Mouse (Mus musculus) midbrain, embryonic 10.5 days (tissue): ENCODE measurements around the gene Lipa. TPM values are rescaled to one million over a fixed set of nuclear protein-coding genes. Genes with fewer than 3 reads are reported as not detected.
A peak's percentile ranks its signal among the peaks of the same experiment; 100 is the strongest.

Experiments
- DNase-seq: peaks from one replicate; pipeline ENCODE4 v3.0.0-alpha.2; 2017; ENCODE audit warnings: low spot score
- H3K27ac ChIP-seq: fragments of 300-500 bp; sonication (generic); replicated peaks from 2 replicates; pipeline ENCODE4 v1.5.1; 2016; ENCODE audit warnings: mild to moderate bottlenecking
- H3K27me3 ChIP-seq: fragments of 300-500 bp; sonication (generic); 2 replicates; pipeline ENCODE4 v1.6.1; 2016; ENCODE audit warnings: low read depth, mild to moderate bottlenecking; ENCODE audit not compliant: poor library complexity, severe bottlenecking
- H3K36me3 ChIP-seq: fragments of 300-500 bp; sonication (generic); 2 replicates; pipeline ENCODE4 v1.6.1; 2016; ENCODE audit warnings: mild to moderate bottlenecking, moderate library complexity
- H3K4me1 ChIP-seq: fragments of 300-500 bp; sonication (generic); 2 replicates; pipeline ENCODE4 v1.6.1; 2016
- H3K4me3 ChIP-seq: fragments of 300-500 bp; sonication (generic); 2 replicates; pipeline ENCODE4 v1.5.1; 2016; ENCODE audit warnings: mild to moderate bottlenecking, moderate library complexity
- H3K9me3 ChIP-seq: fragments of 300-500 bp; sonication (generic); replicated peaks from 2 replicates; pipeline ENCODE4 v1.6.1; 2016; ENCODE audit warnings: mild to moderate bottlenecking
- WGBS: fragments of 180-500 bp; shearing (Covaris S2); methylation state at CpG from one replicate; pipeline ENCODE4 v1.1.7; 2016; 5-methylcytosine and 5-hydroxymethylcytosine counted together
- polyA plus RNA-seq: library from polyadenylated mRNA; unstranded; fragments of >200 nt; fragmentation: Nextera tagmentation; extraction: Ambion mirVana; gene quantifications from 2 replicates; pipeline ENCODE4 v1.2.1, GENCODE M21; 2016

Lipa gene
- polyA plus RNA-seq, 1 experiment from 2014 or later = 18.2 TPM

DNA sequence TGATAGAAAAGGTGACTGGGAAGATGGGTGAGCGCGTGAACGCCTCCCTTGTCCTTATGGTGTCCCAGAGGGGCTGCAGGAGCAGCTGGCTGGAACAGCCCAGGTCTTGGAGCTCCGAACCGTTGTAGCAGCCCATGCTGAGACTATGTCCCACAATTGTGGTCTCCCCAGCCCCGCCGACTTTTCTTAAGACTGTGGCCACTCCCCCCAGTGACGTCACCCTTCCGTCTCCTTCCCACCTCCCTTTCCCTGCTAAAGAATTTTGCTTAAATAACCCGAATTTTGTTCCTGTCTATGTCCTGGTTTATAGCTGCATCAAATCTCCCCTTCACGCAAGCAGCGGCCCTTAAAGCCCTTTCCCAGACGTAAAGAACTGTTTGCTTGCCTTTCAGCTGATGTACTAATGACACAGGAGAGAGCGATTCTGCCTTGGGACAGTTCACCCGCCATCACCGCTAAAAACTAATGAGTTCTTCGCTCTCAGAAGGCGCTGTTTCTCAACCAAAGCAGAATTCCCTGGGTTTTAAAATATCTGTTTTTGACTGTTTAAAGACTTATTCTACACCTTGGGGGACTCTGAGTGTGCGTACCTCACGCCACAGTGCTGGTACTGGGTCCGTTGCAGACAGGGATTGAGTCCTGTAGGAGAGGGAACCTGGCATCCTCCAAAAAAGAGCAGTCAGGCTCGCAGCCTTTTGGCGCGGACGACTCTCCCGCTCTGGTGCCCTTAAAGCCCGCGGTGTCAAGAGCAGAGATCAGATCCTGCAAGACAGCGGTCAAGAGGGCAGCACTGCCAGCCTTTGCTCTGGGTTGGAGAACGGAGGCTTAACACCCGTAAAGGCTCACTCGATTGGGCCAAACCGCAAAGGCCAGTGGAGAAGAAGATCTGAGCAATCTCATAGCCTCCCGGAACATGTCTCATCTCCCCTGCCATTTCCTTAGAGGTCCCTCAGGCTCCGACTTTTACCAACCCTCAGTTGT is 52.0 kb downstream of the Lipa start, which contains the start of gene Ch25h:
Gene Ch25h, minus strand, starts transcription at position 174 of the 981 bp plus-strand sequence.
- 2% methylated on average over 35 of the region's 35 CpGs for WGBS
- Histone ChIP-seq H3K27me3 (peaks cover 69% of the 10 kb centered on the region), H3K27ac (peak within 1 kb of the TSS; percentile 63), H3K4me1 (peaks cover 17% of the 10 kb centered on the region), H3K9me3 (no peaks in the 10 kb centered on the region), H3K4me3 (peak within 1 kb of the TSS; percentile 65), H3K36me3 (no peaks in the 10 kb centered on the region)
- DNase-seq = peak; percentile 56

- 7% methylated on average over 49 of the region's 49 CpGs for WGBS
- DNase-seq = peak; percentile 26
- Histone ChIP-seq H3K9me3 (no peaks in the 10 kb centered on the region), H3K4me1 (peaks cover 17% of the 10 kb centered on the region), H3K27me3 (peaks cover 69% of the 10 kb centered on the region), H3K4me3 (peak overlapping the region; percentile 65), H3K36me3 (no peaks in the 10 kb centered on the region), H3K27ac (no peak overlapping the region)
Observed at GRCm38 (mm10) chr19:34474228-34474990, 52.9 kb downstream of the Lipa start.

DNA sequence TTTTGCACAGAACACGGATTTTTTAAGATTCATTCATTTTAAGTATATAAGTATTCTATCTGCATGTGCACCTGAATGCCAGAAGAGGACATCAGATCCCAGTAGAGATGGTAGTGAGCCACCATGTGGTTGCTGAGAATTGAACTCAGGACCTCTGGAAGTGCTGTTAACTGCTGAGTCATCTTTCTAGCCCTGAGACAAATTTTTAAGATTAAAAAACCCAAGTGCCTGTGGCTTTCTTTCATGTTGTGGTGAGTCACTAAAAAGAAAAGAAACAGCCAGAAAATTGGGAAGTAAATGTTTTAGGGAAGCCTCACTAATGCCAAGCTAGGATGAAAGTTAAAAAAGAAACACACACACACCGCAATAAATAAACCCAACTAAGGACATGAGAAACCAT is 55.6 kb downstream of the Lipa start:
- no peak for DNase-seq
- Histone ChIP-seq H3K9me3 (no peaks in the 10 kb centered on the region), H3K4me3 (no peak overlapping the region), H3K36me3 (no peaks in the 10 kb centered on the region), H3K27ac (no peak overlapping the region), H3K27me3 (peaks cover 45% of the 10 kb centered on the region), H3K4me1 (peaks cover 28% of the 10 kb centered on the region)
- WGBS = 88% methylated on average over 2 of the region's 2 CpGs

DNA sequence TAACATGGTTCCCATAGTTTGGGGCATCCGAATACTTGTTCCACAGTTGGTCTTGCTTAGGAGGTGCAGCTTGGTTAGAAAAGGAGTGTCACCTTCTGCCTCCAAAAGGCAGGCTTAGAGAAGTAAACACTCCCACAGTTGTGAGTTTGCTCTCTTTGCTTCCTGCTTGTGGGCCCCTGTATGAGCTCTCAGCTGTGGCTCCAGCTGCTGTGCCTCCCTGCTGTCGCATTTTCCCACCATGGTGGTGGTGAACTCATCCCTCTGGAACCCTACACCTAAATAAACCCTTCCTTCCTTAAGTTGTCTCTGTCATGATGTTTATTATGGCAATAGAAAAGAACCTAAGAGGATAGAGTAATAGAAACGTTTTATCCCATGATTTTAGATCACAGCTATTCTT is 58.5 kb downstream of the Lipa start:
- H3K27ac ChIP-seq = no peak overlapping the region
- H3K4me1 ChIP-seq = peaks cover 11% of the 10 kb centered on the region; the same call in 1 of the 2 replicates
- no peak for DNase-seq
- 56% methylated on average over 3 of the region's 3 CpGs for WGBS
- H3K36me3 ChIP-seq = no peaks in the 10 kb centered on the region
- H3K9me3 ChIP-seq = no peaks in the 10 kb centered on the region
- H3K4me3 ChIP-seq = no peak overlapping the region
- peaks cover 20% of the 10 kb centered on the region for H3K27me3 ChIP-seq

DNA sequence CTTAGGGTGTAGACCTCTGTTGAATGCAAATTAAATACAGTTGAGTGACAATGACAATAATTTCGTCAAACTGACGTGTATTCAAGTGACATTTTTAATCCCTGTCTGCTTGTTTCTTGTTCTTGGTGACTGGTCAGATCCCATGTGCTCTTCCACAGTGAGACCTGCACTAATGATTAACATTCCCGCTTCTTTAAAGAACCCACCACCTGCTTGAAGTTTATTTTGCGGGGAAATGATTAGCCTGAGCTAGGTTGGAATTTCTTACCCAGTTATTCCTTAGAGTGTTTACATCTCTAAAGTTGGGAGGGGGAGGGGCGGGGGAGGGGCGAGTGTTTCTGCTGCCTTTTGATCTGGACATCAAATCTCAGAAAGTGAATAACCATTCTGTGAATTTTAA is 59.1 kb downstream of the Lipa start:
- peaks cover 14% of the 10 kb centered on the region for H3K27me3 ChIP-seq
- no peaks in the 10 kb centered on the region for H3K36me3 ChIP-seq
- H3K4me3 ChIP-seq = no peak overlapping the region
- peaks cover 11% of the 10 kb centered on the region; the same call in 1 of the 2 replicates for H3K4me1 ChIP-seq
- H3K27ac ChIP-seq = no peak overlapping the region
- 49% methylated on average over 6 of the region's 6 CpGs for WGBS
- DNase-seq = no peak
- no peaks in the 10 kb centered on the region for H3K9me3 ChIP-seq

DNA sequence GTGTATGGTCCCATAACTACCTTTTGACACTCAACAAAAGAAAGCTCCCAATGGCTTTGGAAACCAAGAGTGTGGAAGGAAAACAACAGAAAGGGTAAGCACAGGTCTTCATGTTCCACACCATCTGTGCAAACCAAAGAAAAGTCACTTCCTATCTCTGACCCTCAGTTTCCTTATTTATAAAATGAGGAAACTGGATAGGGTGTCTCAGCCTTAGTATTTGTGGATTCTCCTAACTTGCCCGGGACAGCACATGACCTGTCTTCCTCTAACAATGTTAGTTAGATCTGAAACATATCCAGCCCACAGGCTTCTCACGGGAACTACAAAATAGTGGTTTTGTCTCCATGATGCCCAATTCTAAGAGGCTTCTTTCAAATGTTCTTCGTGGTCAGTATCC is 62.8 kb downstream of the Lipa start:
- Histone ChIP-seq H3K9me3 (no peaks in the 10 kb centered on the region), H3K4me1 (peaks cover 11% of the 10 kb centered on the region; the same call in 1 of the 2 replicates), H3K36me3 (no peaks in the 10 kb centered on the region), H3K27ac (no peak overlapping the region), H3K4me3 (no peak overlapping the region), H3K27me3 (no peaks in the 10 kb centered on the region)
- WGBS = 73% methylated on average over 3 of the region's 3 CpGs
- DNase-seq = no peak

DNA sequence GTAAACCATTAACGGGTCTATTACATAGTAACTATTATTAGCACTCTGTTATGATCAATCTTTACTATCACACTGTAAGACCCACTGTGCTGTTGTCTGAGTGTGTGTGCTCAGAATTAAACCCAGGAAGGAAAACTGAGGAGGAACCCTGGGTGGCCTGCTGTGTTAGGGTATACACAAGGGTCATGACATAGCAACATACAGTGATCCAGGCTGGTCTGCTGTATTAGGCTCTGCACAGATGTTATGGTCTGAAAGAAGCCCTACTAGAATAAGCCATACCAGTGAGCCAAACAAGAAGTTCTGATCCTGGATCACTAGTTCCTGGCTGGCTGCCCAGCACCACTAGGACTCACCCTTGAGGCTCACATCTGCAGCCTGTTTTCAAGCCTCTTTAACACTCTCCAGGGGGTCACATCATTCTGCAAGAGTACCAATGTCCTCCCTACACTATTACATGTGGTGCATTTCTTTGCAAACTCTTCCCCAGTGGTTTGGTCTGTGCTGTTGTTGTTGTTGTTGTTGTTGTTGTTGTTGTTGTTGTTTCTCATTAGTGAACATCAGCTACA is 65.7 kb downstream of the Lipa start:
- Histone ChIP-seq H3K4me3 (no peak overlapping the region), H3K36me3 (no peaks in the 10 kb centered on the region), H3K9me3 (no peaks in the 10 kb centered on the region), H3K27ac (no peak overlapping the region), H3K4me1 (no peaks in the 10 kb centered on the region), H3K27me3 (no peaks in the 10 kb centered on the region)
- DNase-seq = no peak
- 100% methylated on average over 1 of the region's 1 CpGs for WGBS

DNA sequence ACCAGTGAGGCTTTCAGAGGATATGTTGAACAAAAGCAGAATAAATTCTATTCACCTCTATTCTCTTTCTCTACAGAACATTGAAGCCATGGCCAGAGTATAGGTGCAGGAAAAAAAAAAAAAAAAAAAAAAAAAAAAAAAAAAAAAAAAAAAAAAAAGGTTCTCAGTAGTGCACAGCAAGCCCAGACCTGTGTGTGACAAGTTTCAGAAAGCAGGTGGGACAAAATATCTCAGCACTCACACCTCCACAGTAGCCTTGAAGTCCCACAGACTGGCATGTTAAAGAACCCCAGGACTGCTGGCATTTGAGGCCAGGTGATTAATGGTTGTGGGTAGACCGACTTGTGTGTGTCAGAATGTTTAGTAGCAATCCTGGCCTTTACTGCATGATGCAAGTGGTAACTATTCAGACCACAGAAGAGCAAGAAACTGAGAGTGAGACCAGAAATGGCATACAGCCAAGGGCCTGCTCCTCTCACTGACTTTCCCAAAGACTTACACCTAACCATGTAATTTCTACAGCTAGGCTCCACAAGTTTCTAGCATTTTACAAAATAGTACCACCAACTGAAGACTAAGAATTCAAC is 76.4 kb downstream of the Lipa start:
- WGBS = 84% methylated on average over 1 of the region's 1 CpGs
- H3K27me3 ChIP-seq = no peaks in the 10 kb centered on the region
- DNase-seq = no peak
- no peaks in the 10 kb centered on the region for H3K9me3 ChIP-seq
- no peaks in the 10 kb centered on the region for H3K36me3 ChIP-seq
- no peaks in the 10 kb centered on the region for H3K4me1 ChIP-seq
- no peak overlapping the region for H3K27ac ChIP-seq
- no peak overlapping the region for H3K4me3 ChIP-seq

- 86% methylated on average over 1 of the region's 1 CpGs for WGBS
Observed at GRCm38 (mm10) chr19:34448851-34449250, 78.4 kb downstream of the Lipa start.

DNA sequence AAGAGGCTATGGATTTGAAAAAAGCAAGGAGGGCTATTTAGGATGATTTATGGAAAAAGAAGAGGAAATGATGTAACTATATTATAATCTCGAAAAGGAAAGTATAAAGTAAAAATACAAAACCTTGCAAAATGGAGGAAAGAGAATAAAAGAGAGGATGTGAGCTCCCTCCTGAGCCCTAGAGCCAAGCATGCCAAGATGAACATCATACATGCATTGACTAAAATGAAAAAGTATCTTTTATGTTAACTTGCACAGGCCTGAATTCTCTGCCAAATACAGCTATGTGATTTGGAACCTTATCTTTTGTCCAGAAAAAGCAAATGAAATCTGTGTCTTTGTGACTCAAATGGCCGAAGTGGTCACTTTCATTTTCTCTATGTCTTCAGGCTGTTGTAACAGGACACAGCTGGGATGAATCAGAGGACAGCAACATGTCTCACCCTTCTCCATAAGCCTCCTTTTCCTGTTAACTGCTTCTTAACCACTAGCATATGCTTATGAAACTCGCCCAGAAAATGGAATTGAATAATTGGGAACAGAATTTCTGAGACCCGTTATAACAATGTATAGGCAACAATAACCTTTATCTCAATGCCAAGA is 81.8 kb downstream of the Lipa start:
- Histone ChIP-seq H3K27ac (no peak overlapping the region), H3K36me3 (no peaks in the 10 kb centered on the region), H3K4me3 (no peak overlapping the region), H3K4me1 (no peaks in the 10 kb centered on the region), H3K27me3 (no peaks in the 10 kb centered on the region), H3K9me3 (no peaks in the 10 kb centered on the region)
- no peak for DNase-seq
- 76% methylated on average over 4 of the region's 4 CpGs for WGBS

More at GRCm38 (mm10) chr19:34448851-34449250, 78.4 kb downstream of the Lipa start:
- Histone ChIP-seq H3K4me3 (no peak overlapping the region), H3K27me3 (no peaks in the 10 kb centered on the region), H3K36me3 (no peaks in the 10 kb centered on the region), H3K27ac (no peak overlapping the region), H3K9me3 (no peaks in the 10 kb centered on the region), H3K4me1 (no peaks in the 10 kb centered on the region)
- no peak for DNase-seq

GRCm38 (mm10) chr19:34444785-34445184 is 82.5 kb downstream of the Lipa start:
- Histone ChIP-seq H3K27me3 (no peaks in the 10 kb centered on the region), H3K4me3 (no peak overlapping the region), H3K36me3 (no peaks in the 10 kb centered on the region), H3K27ac (no peak overlapping the region), H3K9me3 (no peaks in the 10 kb centered on the region), H3K4me1 (no peaks in the 10 kb centered on the region)
- WGBS = 89% methylated on average over 3 of the region's 3 CpGs
- no peak for DNase-seq
